Comparison of ENCODE assay signal across 32 mouse cellular contexts in genomic region chrX:9256766-9257165, GRCm38 (mm10). TPM values are rescaled to one million over a fixed set of nuclear protein-coding genes. Genes with fewer than 3 reads are reported as not detected.
A peak's percentile ranks its signal among the peaks of the same experiment; 100 is the strongest.
DNase-seq lines count a peak whose midpoint lies in the region; ATAC-seq and TF ChIP-seq lines count a peak whose summit lies in the region.
"Had no signal": no experiment of that assay in that cellular context is flagged by ENCODE, and none has a peak within 500 bp of the region (broad histone marks: within the 10 kb centered on the region; RNA-seq: fewer than 3 reads in every experiment).

Gm14862 (minus strand) TSS chrX:9256899.

- POLR2A ChIA-PET in Patski (lab: Charles Lee), result no interaction called here

- no peaks in the 10 kb centered on the region for H3K9me3 ChIP-seq in MEL (replicated peaks; ENCODE audit: insufficient read depth, low read length)
- no peaks in the 10 kb centered on the region for H3K9me3 ChIP-seq in liver, embryonic 16.5 days (replicated peaks; ENCODE audit: control insufficient read depth, low read length)
- H3K9me3 ChIP-seq: embryonic facial prominence, embryonic 12.5 days; hindbrain, embryonic 15.5 days; lung, embryonic 15.5 days; midbrain, embryonic 15.5 days had no signal

- no peak for TF ChIP-seq RAD21 in MEL (IDR thresholded peaks at IDR 0.05; ENCODE audit: low read depth, low read length)

- no peak within 1 kb of the TSS for H3K4me3 ChIP-seq in MEL (ENCODE audit: control insufficient read depth in 1 of 2, insufficient read depth in 1 of 2, low read depth in 2 of 2, low read length in 2 of 2)
- peak within 1 kb of the TSS; percentile 51 for H3K4me3 ChIP-seq in liver, embryonic 16.5 days (ENCODE audit: low read depth, low read length)
- H3K4me3 ChIP-seq: embryonic facial prominence, embryonic 12.5 days; hindbrain, embryonic 15.5 days; lung, embryonic 15.5 days; midbrain, embryonic 15.5 days; myocyte had no signal

- H3K36me3 ChIP-seq in MEL (ENCODE audit: control insufficient read depth in 1 of 2, insufficient read depth in 2 of 2, low read length in 2 of 2), result peaks cover 0 to 32% of the 10 kb centered on the region in 2 experiments; a peak in 2 of 4 replicates
- no peaks in the 10 kb centered on the region for H3K36me3 ChIP-seq in liver, embryonic 16.5 days (ENCODE audit: control insufficient read depth, insufficient read depth)
- H3K36me3 ChIP-seq: embryonic facial prominence, embryonic 12.5 days; hindbrain, embryonic 15.5 days; lung, embryonic 15.5 days; midbrain, embryonic 15.5 days had no signal

- no peak within 1 kb of the TSS for H3K9ac ChIP-seq in MEL (ENCODE audit: control insufficient read depth, low read depth, low read length, poor library complexity, severe bottlenecking)
- peak within 1 kb of the TSS; percentile 50 for H3K9ac ChIP-seq in liver, embryonic 16.5 days (ENCODE audit: low read depth, low read length)
- H3K9ac ChIP-seq: embryonic facial prominence, embryonic 12.5 days; hindbrain, embryonic 15.5 days; lung, embryonic 15.5 days; midbrain, embryonic 15.5 days had no signal

- DNase-seq in MEL (ENCODE audit: low read depth, low spot score) (peak; percentile 78), Patski (ENCODE audit: low read depth, low spot score) (no peak), liver (peak; percentile 39), adipocyte (ENCODE audit: low spot score) (no peak)
- DNase-seq in gastrocnemius, postnatal 4 days (ENCODE audit: low spot score in 2 of 2), result no peak
- DNase-seq: adrenal gland, postnatal 36 days; cerebellum, adult 11 months; cerebellum, postnatal 14 days; heart, postnatal 4 days; kidney, adult 2 months; layer of hippocampus, adult 9-11 months; lung, postnatal 36 days; thymus, adult 18-20 months; thymus, postnatal 4 days had no signal

- in situ Hi-C loops in Patski (cut with MboI; ENCODE audit: low pct_unique_long_range_greater_than_20kb), result no loop called here

- peak; percentile 80 to 83 for TF ChIP-seq EP300 in MEL (IDR thresholded peaks at IDR 0.05; ENCODE audit: low read depth in 1 of 2, low read length in 2 of 2)

- H3K27me3 ChIP-seq in MEL (ENCODE audit: control insufficient read depth in 1 of 2, insufficient read depth in 2 of 2, low read length in 2 of 2) (no peaks in the 10 kb centered on the region), Patski (peaks cover 25% of the 10 kb centered on the region)
- no peaks in the 10 kb centered on the region for H3K27me3 ChIP-seq in liver, embryonic 16.5 days (ENCODE audit: control insufficient read depth, insufficient read depth, low read depth, low read length)
- H3K27me3 ChIP-seq: embryonic facial prominence, embryonic 12.5 days; hindbrain, embryonic 15.5 days; lung, embryonic 15.5 days; midbrain, embryonic 15.5 days had no signal

- peak; percentile 39 for ATAC-seq in Patski
- peak; percentile 87 for ATAC-seq in liver, embryonic 16.5 days (ENCODE audit: low read depth)
- no peak for ATAC-seq in frontal cortex, adult (ENCODE audit: low TSS enrichment)
- ATAC-seq: forebrain, embryonic 14.5 days; midbrain, embryonic 15.5 days had no signal

- peak within 1 kb of the TSS; percentile 49 for H3K4me2 ChIP-seq in liver, embryonic 16.5 days (ENCODE audit: low read depth, low read length)
- H3K4me2 ChIP-seq: embryonic facial prominence, embryonic 12.5 days; hindbrain, embryonic 15.5 days; lung, embryonic 15.5 days; midbrain, embryonic 15.5 days had no signal

- peak within 1 kb of the TSS; percentile 50 for H3K27ac ChIP-seq in MEL (ENCODE audit: control insufficient read depth, low read depth, low read length)
- H3K27ac ChIP-seq in liver, embryonic 16.5 days (ENCODE audit: low read length), result peak within 1 kb of the TSS; percentile 78
- H3K27ac ChIP-seq: embryonic facial prominence, embryonic 12.5 days; hindbrain, embryonic 15.5 days; kidney, postnatal 0 days; lung, embryonic 15.5 days; midbrain, embryonic 15.5 days had no signal

- TF ChIP-seq CTCF in MEL (IDR thresholded peaks at IDR 0.05 in 2 of 3, conservative IDR thresholded peaks at IDR 0.05 in 1 of 3; ENCODE audit: control insufficient read depth in 1 of 3, insufficient read depth in 1 of 3, low read depth in 2 of 3, low read length in 3 of 3, poor library complexity in 1 of 3, severe bottlenecking in 1 of 3), result no peak
- TF ChIP-seq CTCF in Patski (IDR thresholded peaks at IDR 0.05), result no peak

- CTCF ChIA-PET in Patski (lab: Charles Lee), result no interaction called here

- TF ChIP-seq POLR2A in MEL (IDR thresholded peaks at IDR 0.05; ENCODE audit: control insufficient read depth in 1 of 2, insufficient read depth in 1 of 2, low read depth in 1 of 2, low read length in 2 of 2, poor library complexity in 1 of 2), result no peak

- H3K4me1 ChIP-seq in MEL (ENCODE audit: control insufficient read depth in 1 of 2, insufficient read depth in 2 of 2, low read length in 2 of 2), result peaks cover 12 to 21% of the 10 kb centered on the region in 2 experiments
- H3K4me1 ChIP-seq in liver, embryonic 16.5 days (ENCODE audit: control insufficient read depth, low read depth, low read length), result peaks cover 4% of the 10 kb centered on the region; the same call in 1 of the 2 replicates
- H3K4me1 ChIP-seq: embryonic facial prominence, embryonic 12.5 days; hindbrain, embryonic 15.5 days; lung, embryonic 15.5 days; midbrain, embryonic 15.5 days had no signal

- no peaks in the 10 kb centered on the region for H3K79me2 ChIP-seq in MEL (ENCODE audit: control insufficient read depth, insufficient read depth, low read length, poor library complexity)

- 49% methylated on average over 5 of the region's 5 CpGs for WGBS in liver, embryonic 16.5 days (ENCODE audit: insufficient replicate concordance)

TF ChIP-seq in MEL, 35 proteins besides CTCF, POLR2A, EP300 and RAD21:
- no peak for TF ChIP-seq ELF1 (IDR thresholded peaks at IDR 0.05; ENCODE audit: low read depth, low read length)
- TF ChIP-seq SIN3A (IDR thresholded peaks at IDR 0.05; ENCODE audit: low read length), result no peak
- TF ChIP-seq TAL1 (IDR thresholded peaks at IDR 0.05; ENCODE audit: low read length), result peak; percentile 80
- TF ChIP-seq GATA1 (IDR thresholded peaks at IDR 0.05; ENCODE audit: low read depth, low read length), result peak; percentile 79
- no peak for TF ChIP-seq JUND (IDR thresholded peaks at IDR 0.05; ENCODE audit: low read depth, low read length)
- no peak for TF ChIP-seq UBTF (IDR thresholded peaks at IDR 0.05; ENCODE audit: borderline replicate concordance, insufficient read depth, low read depth, low read length)
- TF ChIP-seq E2F4 (IDR thresholded peaks at IDR 0.05; ENCODE audit: borderline replicate concordance, low read depth, low read length), result no peak
- no peak for TF ChIP-seq ZMIZ1 (IDR thresholded peaks at IDR 0.05; ENCODE audit: low read depth, low read length)
- peak; percentile 63 for TF ChIP-seq RCOR1 (IDR thresholded peaks at IDR 0.05; ENCODE audit: low read depth, low read length)
- no peak for TF ChIP-seq KAT2A (conservative IDR thresholded peaks at IDR 0.05; ENCODE audit: low read depth, low read length)
- peak; percentile 44; the same call in 1 of the 2 replicates for TF ChIP-seq ETS1 (IDR thresholded peaks at IDR 0.05; ENCODE audit: low read depth, low read length)
- TF ChIP-seq TCF12 (IDR thresholded peaks at IDR 0.05; ENCODE audit: low read depth, low read length), result peak; percentile 79

RNA-seq across cellular contexts. Expression of gene Gm14862, which starts in this region (rescaled TPM):
- not detected in 2 replicates for total RNA-seq in MEL (2012; rRNA removed)
- polyA plus RNA-seq in MEL (2012; ENCODE audit: insufficient read depth in 1 of 2, insufficient read length in 2 of 2, low read depth in 1 of 2, low replicate concordance in 2 of 2, missing spikeins in 1 of 2), result not detected
- not detected for polyA plus RNA-seq in Patski (2021)
- polyA plus RNA-seq in liver, embryonic 16.5 days (2015; fragmentation: Nextera tagmentation; extraction: Ambion mirVana), result 3.4 and 3.8 TPM in 2 replicates
- not detected for total RNA-seq in gastrocnemius, postnatal 4 days (2021)
- total RNA-seq: adrenal gland, postnatal 36 days; gastrocnemius, adult 8-10 months; granulocyte monocyte progenitor cell, adult 5-6 weeks; heart, postnatal 4 days; left cerebral cortex, adult 18-20 months; left cerebral cortex, postnatal 36 days had no signal
- polyA plus RNA-seq: forebrain, embryonic 14.5 days; heart, embryonic 16.5 days; hindbrain, embryonic 15.5 days; intestine, embryonic 14.5 days; kidney, adult 2 months; kidney, postnatal 0 days; large intestine, adult 2 months; limb, embryonic 14.5 days; lung, embryonic 15.5 days; midbrain, embryonic 15.5 days; myocyte; neural tube, embryonic 14.5 days had no signal

Comparison
In these comparisons a context has a peak if more than half of its experiments do, and no peak if none do; other contexts are left out.
1. Peak in DNase-seq and H3K27ac ChIP-seq in MEL; RNA of the gene not detected or under 1 TPM.
2. Peak in ATAC-seq in Patski; RNA of the gene not detected or under 1 TPM.